22 mouse cellular contexts compared by ENCODE assay signal in genomic region chr14:86067743-86068142, GRCm38 (mm10).
"Had no signal": no experiment of that assay in that cellular context is flagged by ENCODE, and none has a peak within 500 bp of the region (broad histone marks: within the 10 kb centered on the region; RNA-seq: fewer than 3 reads in every experiment).

No protein-coding gene starts in this region.

- H3K36me3 ChIP-seq: embryonic facial prominence, embryonic 10.5 days; embryonic facial prominence, embryonic 12.5 days; embryonic facial prominence, embryonic 13.5 days; embryonic facial prominence, embryonic 15.5 days; forebrain, embryonic 10.5 days; forebrain, embryonic 12.5 days; forebrain, embryonic 15.5 days had no signal

- H3K9ac ChIP-seq: embryonic facial prominence, embryonic 12.5 days; embryonic facial prominence, embryonic 13.5 days; embryonic facial prominence, embryonic 15.5 days; forebrain, embryonic 12.5 days; forebrain, embryonic 13.5 days; forebrain, embryonic 15.5 days; forebrain, postnatal 0 days had no signal

- DNase-seq: cerebellum, adult 9-10 months; cerebellum, adult 9-11 months; cerebellum, postnatal 36 days; embryo, embryonic 11 days; forebrain, postnatal 0 days; gastrocnemius, adult 2 months; gastrocnemius, postnatal 10 days; gastrocnemius, postnatal 14 days; gastrocnemius, postnatal 25 days; gastrocnemius, postnatal 36 days; heart, adult 11 months; heart, adult 18-20 months; heart, adult 2 months had no signal

- H3K27me3 ChIP-seq: embryonic facial prominence, embryonic 12.5 days; embryonic facial prominence, embryonic 13.5 days; embryonic facial prominence, embryonic 15.5 days; forebrain, embryonic 12.5 days; forebrain, embryonic 13.5 days; forebrain, embryonic 15.5 days had no signal

- H3K4me1 ChIP-seq: embryonic facial prominence, embryonic 10.5 days; embryonic facial prominence, embryonic 12.5 days had no signal

- H3K9me3 ChIP-seq: embryonic facial prominence, embryonic 10.5 days; embryonic facial prominence, embryonic 12.5 days; embryonic facial prominence, embryonic 13.5 days; embryonic facial prominence, embryonic 15.5 days; forebrain, embryonic 10.5 days; forebrain, embryonic 12.5 days; forebrain, embryonic 13.5 days; forebrain, embryonic 15.5 days had no signal

- H3K4me3 ChIP-seq: embryonic facial prominence, embryonic 10.5 days; embryonic facial prominence, embryonic 12.5 days; embryonic facial prominence, embryonic 13.5 days; embryonic facial prominence, embryonic 15.5 days; erythroblast, embryonic 14.5 days; forebrain, embryonic 10.5 days; forebrain, embryonic 12.5 days; forebrain, embryonic 13.5 days; forebrain, embryonic 15.5 days; gastrocnemius, adult 2 months; heart, adult 2 months had no signal

- H3K4me2 ChIP-seq: embryonic facial prominence, embryonic 12.5 days; embryonic facial prominence, embryonic 13.5 days; embryonic facial prominence, embryonic 15.5 days; forebrain, embryonic 12.5 days; forebrain, embryonic 13.5 days; forebrain, embryonic 15.5 days had no signal

- H3K27ac ChIP-seq: embryonic facial prominence, embryonic 10.5 days; embryonic facial prominence, embryonic 12.5 days; embryonic facial prominence, embryonic 13.5 days; embryonic facial prominence, embryonic 15.5 days; forebrain, embryonic 10.5 days; forebrain, embryonic 12.5 days; forebrain, embryonic 13.5 days; forebrain, embryonic 15.5 days; gastrocnemius, adult 2 months; heart, adult 2 months had no signal
